Mouse (Mus musculus) limb, embryonic 10.5 days (tissue): ENCODE measurements around the gene Zfp653. TPM values are rescaled to one million over a fixed set of nuclear protein-coding genes. Genes with fewer than 3 reads are reported as not detected.
"Not testable (repeated sequence)": the region's sequence is repeated elsewhere in the genome, so short reads cannot be mapped to it uniquely, and the experiment has no call there.

Experiments
- DNase-seq: peaks from one replicate; pipeline ENCODE4 v3.0.0-alpha.2; 2017; ENCODE audit warnings: low spot score
- H3K27ac ChIP-seq: fragments of 300-500 bp; sonication (generic); 2 replicates; pipeline ENCODE4 v1.5.1; 2016; ENCODE audit warnings: mild to moderate bottlenecking
- H3K27me3 ChIP-seq: fragments of 300-500 bp; sonication (generic); 2 replicates; pipeline ENCODE4 v1.6.1; 2016; ENCODE audit warnings: low read depth, mild to moderate bottlenecking; ENCODE audit not compliant: poor library complexity, severe bottlenecking
- H3K36me3 ChIP-seq: fragments of 300-500 bp; sonication (generic); 2 replicates; pipeline ENCODE4 v1.6.1; 2016; ENCODE audit warnings: mild to moderate bottlenecking, moderate library complexity
- H3K4me1 ChIP-seq: fragments of 300-500 bp; sonication (generic); 2 replicates; pipeline ENCODE4 v1.6.1; 2016
- H3K4me3 ChIP-seq: fragments of 300-500 bp; sonication (generic); 2 replicates; pipeline ENCODE4 v1.5.1; 2016; ENCODE audit warnings: mild to moderate bottlenecking, moderate library complexity
- H3K9me3 ChIP-seq: fragments of 300-500 bp; sonication (generic); replicated peaks from 2 replicates; pipeline ENCODE4 v1.6.1; 2016; ENCODE audit warnings: mild to moderate bottlenecking
- WGBS: fragments of 180-500 bp; shearing (Covaris S2); methylation state at CpG from one replicate; pipeline ENCODE4 v1.1.7; 2016; 5-methylcytosine and 5-hydroxymethylcytosine counted together
- polyA plus RNA-seq: library from polyadenylated mRNA; unstranded; fragments of >200 nt; fragmentation: Nextera tagmentation; extraction: Ambion mirVana; gene quantifications from 2 replicates; pipeline ENCODE4 v1.2.1, GENCODE M21; 2016

The Zfp653 gene
- polyA plus RNA-seq, 1 experiment from 2014 or later: 11.0 TPM

GRCm38 (mm10) chr9:22089281-22089680 lies 18.1 kb upstream of the Zfp653 start:
- Histone ChIP-seq H3K9me3 (no peaks in the 10 kb centered on the region), H3K27ac (no peak overlapping the region), H3K4me3 (no peak overlapping the region), H3K36me3 (no peaks in the 10 kb centered on the region), H3K27me3 (peaks cover 1% of the 10 kb centered on the region; the same call in 1 of the 2 replicates), H3K4me1 (peaks cover 10% of the 10 kb centered on the region)
- DNase-seq: no peak
- 96% methylated on average over 7 of the region's 7 CpGs for WGBS

GRCm38 (mm10) chr9:22087034-22087618 lies 15.9 kb upstream of the Zfp653 start:
- H3K4me1 ChIP-seq: peaks cover 10% of the 10 kb centered on the region
- no peaks in the 10 kb centered on the region for H3K9me3 ChIP-seq
- no peak overlapping the region for H3K4me3 ChIP-seq
- no peaks in the 10 kb centered on the region for H3K27me3 ChIP-seq
- no peak for DNase-seq
- 89% methylated on average over 2 of the region's 2 CpGs for WGBS
- no peak overlapping the region for H3K27ac ChIP-seq
- no peaks in the 10 kb centered on the region for H3K36me3 ChIP-seq

GRCm38 (mm10) chr9:22086012-22086411 lies 14.8 kb upstream of the Zfp653 start:
- Histone ChIP-seq H3K9me3 (no peaks in the 10 kb centered on the region), H3K27ac (no peak overlapping the region), H3K36me3 (no peaks in the 10 kb centered on the region), H3K4me3 (peak overlapping the region; percentile 80), H3K27me3 (no peaks in the 10 kb centered on the region), H3K4me1 (peaks cover 10% of the 10 kb centered on the region)
- no peak for DNase-seq
- WGBS: 89% methylated on average over 6 of the region's 6 CpGs

- under 1% methylated on average over 48 of the region's 48 CpGs for WGBS
- Histone ChIP-seq H3K27ac (peak within 1 kb of the TSS; percentile 77), H3K4me1 (peaks cover 10% of the 10 kb centered on the region), H3K4me3 (peak within 1 kb of the TSS; percentile 80), H3K27me3 (no peaks in the 10 kb centered on the region), H3K36me3 (0 out of 2 replicates have a peak, but pooled peaks cover 5% of the 10 kb centered on the region), H3K9me3 (no peaks in the 10 kb centered on the region)
- DNase-seq: peak; percentile 87
Measured at GRCm38 (mm10) chr9:22085022-22085834, 14.1 kb upstream of the Zfp653 start, which contains the start of gene Ecsit. TSS of gene Ecsit (minus strand) at chr9:22085438.

GRCm38 (mm10) chr9:22084667-22085021 lies 13.5 kb upstream of the Zfp653 start:
- no peak for DNase-seq
- WGBS: 36% methylated on average over 4 of the region's 4 CpGs
- peak overlapping the region; percentile 77; the same call in 1 of the 2 replicates for H3K27ac ChIP-seq
- peaks cover 10% of the 10 kb centered on the region for H3K4me1 ChIP-seq
- 0 out of 2 replicates have a peak, but pooled peaks cover 10% of the 10 kb centered on the region for H3K36me3 ChIP-seq
- H3K4me3 ChIP-seq: peak overlapping the region; percentile 80
- no peaks in the 10 kb centered on the region for H3K9me3 ChIP-seq
- no peaks in the 10 kb centered on the region for H3K27me3 ChIP-seq

GRCm38 (mm10) chr9:22076223-22076622 lies 5.0 kb upstream of the Zfp653 start:
- Histone ChIP-seq H3K9me3 (no peaks in the 10 kb centered on the region), H3K36me3 (peaks cover 50% of the 10 kb centered on the region), H3K27me3 (no peaks in the 10 kb centered on the region), H3K4me1 (peaks cover 8% of the 10 kb centered on the region; the same call in 1 of the 2 replicates), H3K4me3 (no peak overlapping the region), H3K27ac (no peak overlapping the region)
- WGBS: 94% methylated on average over 23 of the region's 23 CpGs
- DNase-seq: no peak

- 84% methylated on average over 5 of the region's 5 CpGs for WGBS
- DNase-seq, H3K9me3 ChIP-seq, H3K27me3 ChIP-seq, H3K4me3 ChIP-seq, H3K4me1 ChIP-seq, H3K27ac ChIP-seq: not testable (repeated sequence)
- peaks cover 50% of the 10 kb centered on the region for H3K36me3 ChIP-seq
Measured at GRCm38 (mm10) chr9:22075778-22076177, 4.6 kb upstream of the Zfp653 start.

GRCm38 (mm10) chr9:22072276-22072675 lies 1.1 kb upstream of the Zfp653 start:
- WGBS: 96% methylated on average over 4 of the region's 4 CpGs
- DNase-seq: no peak
- no peaks in the 10 kb centered on the region for H3K27me3 ChIP-seq
- H3K4me1 ChIP-seq: peaks cover 19% of the 10 kb centered on the region
- H3K36me3 ChIP-seq: peaks cover 56% of the 10 kb centered on the region
- H3K27ac ChIP-seq: no peak overlapping the region
- no peaks in the 10 kb centered on the region for H3K9me3 ChIP-seq
- H3K4me3 ChIP-seq: no peak overlapping the region

- DNase-seq: no peak
- H3K9me3 ChIP-seq: no peaks in the 10 kb centered on the region
- H3K27ac ChIP-seq: peak overlapping the region; percentile 99
- H3K4me1 ChIP-seq: peaks cover 19% of the 10 kb centered on the region
- H3K4me3 ChIP-seq: peak overlapping the region; percentile 93
- peaks cover 64% of the 10 kb centered on the region for H3K36me3 ChIP-seq
- H3K27me3 ChIP-seq: no peaks in the 10 kb centered on the region
- 76% methylated on average over 4 of the region's 4 CpGs for whole genome bisulfite sequencing
Measured at GRCm38 (mm10) chr9:22069881-22070553, 1.2 kb downstream of the Zfp653 start.

- no peak overlapping the region for H3K27ac ChIP-seq
- peaks cover 19% of the 10 kb centered on the region for H3K4me1 ChIP-seq
- no peaks in the 10 kb centered on the region for H3K9me3 ChIP-seq
- H3K36me3 ChIP-seq: peaks cover 65% of the 10 kb centered on the region
- no peak for DNase-seq
- WGBS: 84% methylated on average over 5 of the region's 5 CpGs
- no peaks in the 10 kb centered on the region for H3K27me3 ChIP-seq
- no peak overlapping the region for H3K4me3 ChIP-seq
Measured at GRCm38 (mm10) chr9:22067195-22067594, 4.0 kb downstream of the Zfp653 start.

- Histone ChIP-seq H3K4me3 (no peak overlapping the region), H3K27ac (no peak overlapping the region), H3K4me1 (peaks cover 13% of the 10 kb centered on the region), H3K36me3 (peaks cover 69% of the 10 kb centered on the region), H3K27me3 (no peaks in the 10 kb centered on the region), H3K9me3 (no peaks in the 10 kb centered on the region)
- 76% methylated on average over 3 of the region's 3 CpGs for WGBS
- peak; percentile 58 for DNase-seq
Measured at GRCm38 (mm10) chr9:22066433-22066832, 4.7 kb downstream of the Zfp653 start.

GRCm38 (mm10) chr9:22065642-22066041 lies 5.5 kb downstream of the Zfp653 start:
- H3K27me3 ChIP-seq: no peaks in the 10 kb centered on the region
- DNase-seq: no peak
- no peaks in the 10 kb centered on the region for H3K9me3 ChIP-seq
- no peak overlapping the region for H3K27ac ChIP-seq
- H3K36me3 ChIP-seq: peaks cover 77% of the 10 kb centered on the region
- WGBS: 96% methylated on average over 11 of the region's 11 CpGs
- H3K4me3 ChIP-seq: no peak overlapping the region
- H3K4me1 ChIP-seq: peaks cover 10% of the 10 kb centered on the region

GRCm38 (mm10) chr9:22064341-22064740 lies 6.8 kb downstream of the Zfp653 start:
- Histone ChIP-seq H3K4me3 (no peak overlapping the region), H3K27me3 (no peaks in the 10 kb centered on the region), H3K9me3 (no peaks in the 10 kb centered on the region), H3K27ac (no peak overlapping the region), H3K4me1 (no peaks in the 10 kb centered on the region), H3K36me3 (peaks cover 85% of the 10 kb centered on the region)
- DNase-seq: no peak
- WGBS: 95% methylated on average over 3 of the region's 3 CpGs
